Mouse (Mus musculus): ENCODE data around the gene Tnfrsf21.

- TF ChIP-seq CTCF (conservative IDR thresholded peaks at IDR 0.05; ENCODE audit: insufficient read depth, insufficient read length, low read depth, low read length) (no peak), POLR2A (IDR thresholded peaks at IDR 0.05; ENCODE audit: low read depth, low read length) (no peak)
Measured at GRCm38 (mm10) chr17:42977766-42978165, 38.6 kb upstream of the Tnfrsf21 start.
